Mouse (Mus musculus): Measurements from ENCODE around the gene Zscan29. TPM values are rescaled to one million over a fixed set of nuclear protein-coding genes. Genes with fewer than 3 reads are reported as not detected.
"Not testable (repeated sequence)": the region's sequence is repeated elsewhere in the genome, so short reads cannot be mapped to it uniquely, and the experiment has no call there.

The Zscan29 gene
- polyA plus RNA-seq, 1 experiment from 2014 or later, result 8.6 TPM

- H3K9ac ChIP-seq, result no peak overlapping the region
- no peaks in the 10 kb centered on the region for H3K27me3 ChIP-seq (replicated peaks)
- H3K36me3 ChIP-seq, result no peaks in the 10 kb centered on the region
- WGBS, result 61% methylated on average over 9 of the region's 9 CpGs
- H3K4me1 ChIP-seq, result no peaks in the 10 kb centered on the region
- H3K4me3 ChIP-seq (replicated peaks), result no peak overlapping the region
- H3K4me2 ChIP-seq, result no peak overlapping the region
- ATAC-seq (ENCODE audit: insufficient read depth, low FRiP score, low read depth), result no peak
- H3K27ac ChIP-seq, result no peak overlapping the region
- H3K9me3 ChIP-seq, result no peaks in the 10 kb centered on the region
Observed at GRCm38 (mm10) chr2:121128865-121129620, 41.9 kb downstream of the Zscan29 start.

- no peaks in the 10 kb centered on the region for H3K36me3 ChIP-seq
- no peak overlapping the region for H3K4me2 ChIP-seq
- H3K9ac ChIP-seq, result no peak overlapping the region
- 82% methylated on average over 1 of the region's 1 CpGs for WGBS
- no peak overlapping the region for H3K4me3 ChIP-seq (replicated peaks)
- H3K9me3 ChIP-seq, result no peaks in the 10 kb centered on the region
- no peaks in the 10 kb centered on the region for H3K4me1 ChIP-seq
- ATAC-seq (ENCODE audit: insufficient read depth, low FRiP score, low read depth), result no peak
- no peak overlapping the region for H3K27ac ChIP-seq
- no peaks in the 10 kb centered on the region for H3K27me3 ChIP-seq (replicated peaks)
Observed at GRCm38 (mm10) chr2:121127536-121127935, 43.4 kb downstream of the Zscan29 start.

- not testable (repeated sequence) for ATAC-seq (ENCODE audit: insufficient read depth, low FRiP score, low read depth); H3K4me3 ChIP-seq (replicated peaks); H3K36me3 ChIP-seq; H3K27me3 ChIP-seq (replicated peaks); H3K4me2 ChIP-seq; H3K4me1 ChIP-seq; H3K27ac ChIP-seq; H3K9ac ChIP-seq; H3K9me3 ChIP-seq
- 92% methylated on average over 5 of the region's 5 CpGs for WGBS
Observed at GRCm38 (mm10) chr2:121126302-121126701, 44.6 kb downstream of the Zscan29 start.

GRCm38 (mm10) chr2:121119260-121119659, 51.7 kb downstream of the Zscan29 start:
- 75% methylated on average over 3 of the region's 3 CpGs for WGBS
- Histone ChIP-seq H3K36me3 (no peaks in the 10 kb centered on the region), H3K4me1 (no peaks in the 10 kb centered on the region), H3K4me3 (replicated peaks) (no peak overlapping the region), H3K27me3 (replicated peaks) (no peaks in the 10 kb centered on the region), H3K9ac (no peak overlapping the region), H3K9me3 (no peaks in the 10 kb centered on the region), H3K27ac (no peak overlapping the region), H3K4me2 (no peak overlapping the region)
- ATAC-seq (ENCODE audit: insufficient read depth, low FRiP score, low read depth), result no peak

GRCm38 (mm10) chr2:121115418-121115817, 55.5 kb downstream of the Zscan29 start:
- WGBS, result 83% methylated on average over 2 of the region's 2 CpGs
- no peaks in the 10 kb centered on the region for H3K27me3 ChIP-seq (replicated peaks)
- H3K4me2 ChIP-seq, result no peak overlapping the region
- H3K9ac ChIP-seq, result no peak overlapping the region
- H3K27ac ChIP-seq, result no peak overlapping the region
- no peaks in the 10 kb centered on the region for H3K36me3 ChIP-seq
- no peaks in the 10 kb centered on the region for H3K4me1 ChIP-seq
- no peaks in the 10 kb centered on the region for H3K9me3 ChIP-seq
- H3K4me3 ChIP-seq (replicated peaks), result no peak overlapping the region
- no peak for ATAC-seq (ENCODE audit: insufficient read depth, low FRiP score, low read depth)

GRCm38 (mm10) chr2:121109695-121110094, 61.2 kb downstream of the Zscan29 start, which contains the start of gene Tgm7:
Tgm7 (minus strand) TSS chr2:121109795.
- H3K9me3 ChIP-seq, result no peaks in the 10 kb centered on the region
- H3K27me3 ChIP-seq (replicated peaks), result no peaks in the 10 kb centered on the region
- H3K9ac ChIP-seq, result no peak within 1 kb of the TSS
- no peak for ATAC-seq (ENCODE audit: insufficient read depth, low FRiP score, low read depth)
- H3K4me1 ChIP-seq, result no peaks in the 10 kb centered on the region
- no peak within 1 kb of the TSS for H3K27ac ChIP-seq
- H3K36me3 ChIP-seq, result no peaks in the 10 kb centered on the region
- no peak within 1 kb of the TSS for H3K4me3 ChIP-seq (replicated peaks)
- WGBS, result 93% methylated on average over 4 of the region's 4 CpGs
- H3K4me2 ChIP-seq, result no peak within 1 kb of the TSS

Other genes with a start within 250 kb of the Zscan29 start
- gene Ubr1, start 200.4 kb downstream of the Zscan29 start, polyA plus RNA-seq (2015; fragmentation: Nextera tagmentation; extraction: Ambion mirVana), result 21.5 and 22.9 TPM in 2 replicates
- 3.5 and 4.9 TPM in 2 replicates for gene Tmem62, start 194.1 kb downstream of the Zscan29 start, polyA plus RNA-seq (2015; fragmentation: Nextera tagmentation; extraction: Ambion mirVana)
- 33.6 and 35.0 TPM in 2 replicates for gene Ccndbp1, start 162.7 kb downstream of the Zscan29 start, polyA plus RNA-seq (2015; fragmentation: Nextera tagmentation; extraction: Ambion mirVana)
- gene Epb42, start 134.1 kb downstream of the Zscan29 start, polyA plus RNA-seq (2015; fragmentation: Nextera tagmentation; extraction: Ambion mirVana), result 6.0 and 12.2 TPM in 2 replicates
- gene Tgm5, start 85.3 kb downstream of the Zscan29 start, polyA plus RNA-seq (2015; fragmentation: Nextera tagmentation; extraction: Ambion mirVana), result 0.17 and 0.31 TPM in 2 replicates
- 0.40 and 0.52 TPM in 2 replicates for gene Tgm7, start 61.3 kb downstream of the Zscan29 start, polyA plus RNA-seq (2015; fragmentation: Nextera tagmentation; extraction: Ambion mirVana)
- 19.1 and 19.5 TPM in 2 replicates for gene Adal, start 30.7 kb downstream of the Zscan29 start, polyA plus RNA-seq (2015; fragmentation: Nextera tagmentation; extraction: Ambion mirVana)
- gene Lcmt2, start 30.5 kb downstream of the Zscan29 start, polyA plus RNA-seq (2015; fragmentation: Nextera tagmentation; extraction: Ambion mirVana), result 20.1 and 23.1 TPM in 2 replicates
- gene Tubgcp4, start 471 bp downstream of the Zscan29 start, polyA plus RNA-seq (2015; fragmentation: Nextera tagmentation; extraction: Ambion mirVana), result 50.5 and 51.0 TPM in 2 replicates
- 51.9 and 60.6 TPM in 2 replicates for gene Trp53bp1, start 100.3 kb upstream of the Zscan29 start, polyA plus RNA-seq (2015; fragmentation: Nextera tagmentation; extraction: Ambion mirVana)
- gene Map1a, start 118.5 kb upstream of the Zscan29 start, polyA plus RNA-seq (2015; fragmentation: Nextera tagmentation; extraction: Ambion mirVana), result 4.0 and 5.3 TPM in 2 replicates
- 16.7 and 18.1 TPM in 2 replicates for gene Ppip5k1, start 184.3 kb upstream of the Zscan29 start, polyA plus RNA-seq (2015; fragmentation: Nextera tagmentation; extraction: Ambion mirVana)
- gene Ckmt1, start 186.6 kb upstream of the Zscan29 start, polyA plus RNA-seq (2015; fragmentation: Nextera tagmentation; extraction: Ambion mirVana), result 157 and 165 TPM in 2 replicates
- gene Strc, start 216.0 kb upstream of the Zscan29 start, polyA plus RNA-seq (2015; fragmentation: Nextera tagmentation; extraction: Ambion mirVana), result not detected in 2 replicates
- 742 and 872 TPM in 2 replicates for gene Pdia3, start 242.7 kb upstream of the Zscan29 start, polyA plus RNA-seq (2015; fragmentation: Nextera tagmentation; extraction: Ambion mirVana)
- 1.6 and 2.3 TPM in 2 replicates for gene Catsper2, start 242.7 kb upstream of the Zscan29 start, polyA plus RNA-seq (2015; fragmentation: Nextera tagmentation; extraction: Ambion mirVana)

All from stomach, embryonic 15.5 days (tissue).